Mouse (Mus musculus) hematopoietic stem cell, adult 5-6 weeks (primary cell): ENCODE measurements at regions not wholly inside any gene's neighbourhood (a gene's known extent, or its start where the extent isn't known, plus 50 kb on each side); places are given as distances from the start of the nearest gene placed in this dataset.

ENCODE experiments used
- ATAC-seq, 2 experiments: fragments of 125-278 bp in 1 of 2; replicated peaks in 1 of 2; 2 replicates each; pipeline ENCODE4 v1.8.0; 2016 to 2017; ENCODE audit warnings: inconsistent platforms in 2 of 2, mild to moderate bottlenecking in 2 of 2, moderate number of reproducible peaks in 2 of 2, low read depth in 1 of 2, moderate TSS enrichment in 1 of 2; ENCODE audit not compliant: low FRiP score in 2 of 2, poor library complexity in 2 of 2, severe bottlenecking in 2 of 2, insufficient read depth in 1 of 2, low TSS enrichment in 1 of 2

GRCm38 (mm10) chr1:137900621-137901071 is 274.9 kb downstream of the Ptprc start:
- no peak for ATAC-seq

GRCm38 (mm10) chr1:137899916-137900601 is 275.4 kb downstream of the Ptprc start:
- 0 out of 4 replicates have a peak, but pooled peaks of 1 of the 2 experiments have one; percentile 20 for ATAC-seq

GRCm38 (mm10) chr1:137899305-137899704 is 276.2 kb downstream of the Ptprc start:
- no peak for ATAC-seq

GRCm38 (mm10) chr1:137898891-137899290 is 276.6 kb downstream of the Ptprc start:
- no peak for ATAC-seq

- peak; percentile 96 for ATAC-seq
These were observed 277.1 kb downstream of the Ptprc start for GRCm38 (mm10) chr1:137898397-137898796.

GRCm38 (mm10) chr1:137881656-137882055 is 293.9 kb downstream of the Ptprc start:
- ATAC-seq = no peak

GRCm38 (mm10) chr1:137874361-137874760 is 301.1 kb downstream of the Ptprc start:
- no peak for ATAC-seq

GRCm38 (mm10) chr1:137873628-137874027 is 301.9 kb downstream of the Ptprc start:
- ATAC-seq = no peak

- peak in 1 of 2 experiments; percentile 39; a peak in 1 of 4 replicates for ATAC-seq
These were observed 310.5 kb downstream of the Ptprc start for GRCm38 (mm10) chr1:137865030-137865429.

GRCm38 (mm10) chr1:137863506-137863905 is 312.0 kb downstream of the Ptprc start:
- no peak for ATAC-seq

- peak in 1 of 2 experiments; percentile 49; a peak in 1 of 4 replicates for ATAC-seq
These were observed 323.2 kb downstream of the Ptprc start for GRCm38 (mm10) chr1:137852262-137852661.

- ATAC-seq = no peak
These were observed 328.1 kb downstream of the Ptprc start for GRCm38 (mm10) chr1:137847311-137847923.

GRCm38 (mm10) chr1:137846857-137847256 is 328.7 kb downstream of the Ptprc start:
- no peak for ATAC-seq

- no peak for ATAC-seq
These were observed 335.0 kb downstream of the Ptprc start for GRCm38 (mm10) chr1:137840531-137840930.

- no peak for ATAC-seq
These were observed 335.8 kb downstream of the Ptprc start for GRCm38 (mm10) chr1:137839703-137840102.

GRCm38 (mm10) chr1:137839263-137839662 is 336.2 kb downstream of the Ptprc start:
- no peak for ATAC-seq

- ATAC-seq = no peak
These were observed 337.2 kb downstream of the Ptprc start for GRCm38 (mm10) chr1:137838357-137838756.

- no peak for ATAC-seq
These were observed 342.0 kb downstream of the Ptprc start for GRCm38 (mm10) chr1:137833535-137833934.

- peak; percentile 72 to 78 for ATAC-seq
These were observed 344.2 kb downstream of the Ptprc start for GRCm38 (mm10) chr1:137831284-137831683.
